Mouse (Mus musculus): ENCODE results near the gene Epo. TPM values are rescaled to one million over a fixed set of nuclear protein-coding genes. Genes with fewer than 3 reads are reported as not detected.
A peak's percentile ranks its signal among the peaks of the same experiment; 100 is the strongest.

Gene Epo
- polyA plus RNA-seq (2015; fragmentation: Nextera tagmentation; extraction: Ambion mirVana) = 0.20 TPM in 1 of 2 replicates, not detected in the other

DNA sequence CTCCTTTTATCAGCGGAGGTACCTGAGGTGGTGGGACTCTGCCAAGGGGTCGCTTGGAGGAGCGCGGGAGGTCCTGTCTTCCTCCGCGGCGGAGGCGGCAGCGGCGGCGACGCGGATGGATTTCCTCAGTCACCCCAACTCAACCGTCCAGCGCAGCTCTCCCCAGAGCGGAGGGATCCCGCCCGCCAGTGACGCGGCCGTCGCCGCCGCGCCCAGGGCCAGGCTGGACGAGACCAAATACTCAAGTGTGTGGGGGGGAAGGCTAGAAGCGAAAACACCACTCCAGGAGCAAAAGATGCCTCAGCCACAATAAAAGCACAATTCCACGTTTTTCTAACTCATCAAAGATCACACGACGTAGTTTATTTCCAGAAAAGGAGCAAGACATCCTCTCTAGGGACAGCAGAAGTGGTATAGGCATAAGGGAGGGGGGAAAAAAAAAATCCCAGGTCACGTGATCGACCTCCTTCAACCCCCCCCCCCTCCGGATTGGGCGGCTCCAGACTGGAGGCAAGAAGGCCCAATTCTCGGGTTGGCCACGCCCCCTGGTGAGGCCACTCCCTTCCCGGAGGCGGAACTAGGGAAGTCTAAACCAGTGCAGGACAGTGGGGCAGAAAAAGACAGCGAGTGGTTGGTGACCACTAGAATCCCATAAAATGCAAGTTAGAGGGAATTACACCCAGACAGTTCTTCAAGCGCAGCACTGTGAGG is at the start of gene Epo, which contains the start of gene Gnb2:
Gene Epo, minus strand, starts transcription at position 126 of the 711 bp plus-strand sequence.
Gene Gnb2, minus strand, starts transcription at position 394 of the 711 bp plus-strand sequence.
- peaks cover 7% of the 10 kb centered on the region; the same call in 1 of the 2 replicates for H3K4me1 ChIP-seq (replicated peaks; ENCODE audit: insufficient read depth, low read length)
- peak within 1 kb of the TSS; percentile 82 for H3K9ac ChIP-seq (ENCODE audit: low read depth, low read length)
- TF ChIP-seq CTCF (IDR thresholded peaks at IDR 0.05; ENCODE audit: low read depth) = peak; percentile 30; the same call in 1 of the 2 replicates
- peak within 1 kb of the TSS; percentile 95 for H3K27ac ChIP-seq
- H3K4me2 ChIP-seq (ENCODE audit: low read length) = peak within 1 kb of the TSS; percentile 98
- H3K27me3 ChIP-seq (ENCODE audit: insufficient read depth, low read length) = no peaks in the 10 kb centered on the region
- under 1% methylated on average over 37 of the region's 40 CpGs for WGBS
- H3K9me3 ChIP-seq (replicated peaks; ENCODE audit: low read length) = no peaks in the 10 kb centered on the region
- DNase-seq (ENCODE audit: low spot score) = peak; percentile 97
- H3K36me3 ChIP-seq (ENCODE audit: insufficient read depth, low read length) = peaks cover 15% of the 10 kb centered on the region
- peak; percentile 81 for ATAC-seq (replicated peaks; ENCODE audit: low FRiP score, low read depth)
- peak within 1 kb of the TSS; percentile 74 for H3K4me3 ChIP-seq (replicated peaks; ENCODE audit: low read depth, low read length)

DNA sequence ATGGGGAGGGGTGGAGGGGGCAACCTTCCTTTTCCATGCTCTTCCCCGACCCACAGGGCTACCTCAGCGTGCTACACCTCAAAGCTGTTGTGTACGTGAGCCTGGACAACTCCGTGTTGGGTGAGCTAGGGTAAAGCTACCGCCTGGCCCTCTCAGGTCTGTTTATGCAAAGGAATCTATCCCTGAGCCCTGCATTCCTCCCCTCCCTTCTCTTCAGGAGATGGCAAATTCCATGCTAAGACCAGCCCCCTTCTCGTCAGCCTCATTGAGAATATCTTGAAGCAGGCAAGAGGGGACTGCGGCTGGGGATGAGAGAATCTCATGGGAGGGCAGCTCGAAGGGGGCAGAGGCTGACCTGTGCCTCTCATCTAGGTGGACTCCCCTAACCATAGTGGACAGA is 49.7 kb upstream of the Epo start:
- 31% methylated on average over 8 of the region's 8 CpGs for WGBS
- Histone ChIP-seq H3K27me3 (ENCODE audit: insufficient read depth, low read length) (peaks cover 8% of the 10 kb centered on the region; the same call in 1 of the 2 replicates), H3K9me3 (replicated peaks; ENCODE audit: low read length) (no peaks in the 10 kb centered on the region), H3K27ac (no peak overlapping the region), H3K9ac (ENCODE audit: low read depth, low read length) (no peak overlapping the region), H3K4me3 (replicated peaks; ENCODE audit: low read depth, low read length) (no peak overlapping the region), H3K36me3 (ENCODE audit: insufficient read depth, low read length) (no peaks in the 10 kb centered on the region), H3K4me1 (replicated peaks; ENCODE audit: insufficient read depth, low read length) (no peaks in the 10 kb centered on the region), H3K4me2 (ENCODE audit: low read length) (no peak overlapping the region)
- no peak for TF ChIP-seq CTCF (IDR thresholded peaks at IDR 0.05; ENCODE audit: low read depth)
- DNase-seq (ENCODE audit: low spot score) (no peak), ATAC-seq (replicated peaks; ENCODE audit: low FRiP score, low read depth) (no peak)

DNA sequence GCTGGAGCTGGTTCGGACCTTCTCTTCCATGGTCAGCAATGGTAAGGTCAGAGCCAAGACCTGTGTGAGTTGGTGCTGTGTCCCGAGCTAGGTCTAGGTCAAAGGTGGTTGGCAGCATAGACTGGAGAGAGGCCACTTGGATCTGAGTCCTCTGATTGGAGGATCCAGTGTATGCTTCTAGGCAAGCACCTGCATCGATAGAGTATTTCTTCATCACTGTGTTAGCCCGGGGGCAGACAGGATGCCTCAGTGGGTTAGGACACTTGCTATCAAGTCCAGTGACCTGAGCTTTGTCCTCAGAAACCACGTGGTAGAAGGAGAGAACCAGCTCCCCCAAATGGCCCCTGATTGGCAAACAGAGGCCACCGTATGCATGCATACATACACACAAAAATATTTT is 47.2 kb upstream of the Epo start:
- H3K27ac ChIP-seq = no peak overlapping the region
- H3K4me1 ChIP-seq (replicated peaks; ENCODE audit: insufficient read depth, low read length) = no peaks in the 10 kb centered on the region
- DNase-seq (ENCODE audit: low spot score) = no peak
- H3K36me3 ChIP-seq (ENCODE audit: insufficient read depth, low read length) = no peaks in the 10 kb centered on the region
- 81% methylated on average over 6 of the region's 6 CpGs for WGBS
- no peak for TF ChIP-seq CTCF (IDR thresholded peaks at IDR 0.05; ENCODE audit: low read depth)
- no peak overlapping the region for H3K9ac ChIP-seq (ENCODE audit: low read depth, low read length)
- no peaks in the 10 kb centered on the region for H3K9me3 ChIP-seq (replicated peaks; ENCODE audit: low read length)
- peaks cover 8% of the 10 kb centered on the region; the same call in 1 of the 2 replicates for H3K27me3 ChIP-seq (ENCODE audit: insufficient read depth, low read length)
- no peak overlapping the region for H3K4me3 ChIP-seq (replicated peaks; ENCODE audit: low read depth, low read length)
- no peak for ATAC-seq (replicated peaks; ENCODE audit: low FRiP score, low read depth)
- H3K4me2 ChIP-seq (ENCODE audit: low read length) = no peak overlapping the region

DNA sequence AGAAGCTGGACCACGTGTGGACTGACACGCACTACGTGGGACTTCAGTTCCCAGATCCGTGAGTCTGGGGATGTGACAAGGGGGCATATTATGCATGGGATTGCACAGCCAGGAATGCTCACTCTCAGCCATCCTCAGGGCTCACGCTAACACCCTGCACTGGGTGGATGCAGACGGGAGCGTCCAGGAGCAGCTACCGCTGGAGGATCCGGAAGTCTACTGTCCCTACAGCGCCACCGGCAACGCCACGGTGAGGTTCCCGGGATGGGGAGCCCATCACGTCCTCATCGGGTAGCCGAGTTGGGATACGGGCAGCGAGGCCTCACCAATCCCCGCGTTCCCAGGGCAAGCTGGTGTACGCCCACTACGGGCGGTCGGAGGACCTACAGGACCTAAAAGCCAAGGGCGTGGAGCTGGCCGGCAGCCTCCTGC is 41.4 kb upstream of the Epo start:
- Histone ChIP-seq H3K4me2 (ENCODE audit: low read length) (peak overlapping the region; percentile 49), H3K27me3 (ENCODE audit: insufficient read depth, low read length) (no peaks in the 10 kb centered on the region), H3K27ac (no peak overlapping the region), H3K4me1 (replicated peaks; ENCODE audit: insufficient read depth, low read length) (peaks cover 5% of the 10 kb centered on the region; the same call in 1 of the 2 replicates), H3K36me3 (ENCODE audit: insufficient read depth, low read length) (no peaks in the 10 kb centered on the region), H3K9ac (ENCODE audit: low read depth, low read length) (no peak overlapping the region), H3K4me3 (replicated peaks; ENCODE audit: low read depth, low read length) (0 out of 2 replicates have a peak overlapping the region, but pooled peaks have one; percentile 13), H3K9me3 (replicated peaks; ENCODE audit: low read length) (no peaks in the 10 kb centered on the region)
- ATAC-seq (replicated peaks; ENCODE audit: low FRiP score, low read depth) = no peak; the same call in 1 of the 2 replicates
- DNase-seq (ENCODE audit: low spot score) = peak; percentile 18
- TF ChIP-seq CTCF (IDR thresholded peaks at IDR 0.05; ENCODE audit: low read depth) = peak; percentile 48
- 4% methylated on average over 27 of the region's 27 CpGs for WGBS

DNA sequence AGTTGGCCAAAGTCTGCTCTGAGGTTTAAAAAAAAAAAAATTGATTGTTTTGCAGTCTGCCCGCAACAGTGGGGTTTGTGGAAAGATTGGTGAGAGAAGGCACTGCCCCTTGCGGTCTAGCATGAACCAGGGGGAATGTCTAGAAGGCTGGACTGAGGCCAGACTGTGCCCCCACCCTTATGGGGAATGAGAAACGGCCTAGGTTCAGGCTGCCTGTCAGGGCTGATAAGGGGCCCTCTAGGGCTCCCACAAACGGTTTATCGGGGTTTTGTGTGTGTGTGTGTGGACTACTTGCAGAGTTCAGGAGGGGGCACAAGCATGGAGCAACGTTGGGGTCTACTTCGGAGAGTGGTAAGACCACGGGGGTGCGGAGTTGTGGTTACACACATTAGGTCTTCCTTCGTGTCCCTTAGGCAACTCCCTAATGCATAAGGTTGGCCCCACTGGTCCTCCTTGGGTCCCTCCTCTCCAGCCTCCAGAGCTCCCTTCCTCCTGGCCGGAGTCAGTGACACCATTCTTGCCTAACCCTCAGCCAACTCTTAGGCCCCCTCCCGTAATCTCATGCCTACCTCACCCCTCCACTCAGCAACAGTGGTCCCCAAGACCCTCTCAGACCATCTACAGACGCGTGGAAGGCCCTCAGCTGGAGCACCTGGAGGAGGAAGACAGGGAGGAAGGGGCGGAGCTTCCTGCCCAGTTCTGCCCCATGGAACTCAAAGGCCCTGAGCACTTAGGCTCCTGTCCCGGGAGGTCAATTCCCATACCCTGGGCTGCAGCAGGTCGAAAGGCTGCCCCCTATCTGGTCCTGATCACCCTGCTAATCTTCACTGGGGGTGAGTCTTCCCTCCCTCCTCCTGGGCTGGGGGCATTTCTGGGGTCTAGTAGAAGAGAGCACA is 37.9 kb upstream of the Epo start:
- Histone ChIP-seq H3K9ac (ENCODE audit: low read depth, low read length) (no peak overlapping the region), H3K27me3 (ENCODE audit: insufficient read depth, low read length) (no peaks in the 10 kb centered on the region), H3K4me3 (replicated peaks; ENCODE audit: low read depth, low read length) (no peak overlapping the region), H3K4me1 (replicated peaks; ENCODE audit: insufficient read depth, low read length) (peaks cover 5% of the 10 kb centered on the region; the same call in 1 of the 2 replicates), H3K36me3 (ENCODE audit: insufficient read depth, low read length) (no peaks in the 10 kb centered on the region), H3K9me3 (replicated peaks; ENCODE audit: low read length) (no peaks in the 10 kb centered on the region), H3K4me2 (ENCODE audit: low read length) (no peak overlapping the region), H3K27ac (no peak overlapping the region)
- DNase-seq (ENCODE audit: low spot score) (no peak), ATAC-seq (replicated peaks; ENCODE audit: low FRiP score, low read depth) (no peak)
- no peak for TF ChIP-seq CTCF (IDR thresholded peaks at IDR 0.05; ENCODE audit: low read depth)
- 80% methylated on average over 17 of the region's 17 CpGs for WGBS

DNA sequence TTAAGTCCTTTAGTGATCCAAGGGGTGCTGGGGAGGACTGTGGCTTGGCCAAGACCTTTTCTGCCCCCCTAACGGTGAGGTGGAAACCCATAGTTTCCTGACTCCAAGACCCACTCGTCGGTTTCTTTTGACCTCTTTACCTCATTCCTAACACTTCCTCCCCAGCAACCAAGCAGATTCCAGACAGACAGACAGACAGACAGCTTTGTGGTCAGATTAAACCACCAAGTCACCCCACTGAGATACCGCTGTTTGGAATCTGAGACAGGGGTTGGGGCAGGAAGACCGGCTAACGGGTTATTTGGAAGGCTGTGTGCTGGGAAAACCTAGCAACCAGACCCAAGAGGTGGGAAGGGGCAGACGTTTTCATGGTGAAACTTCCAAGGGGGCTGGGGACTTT is 37.1 kb upstream of the Epo start:
- no peak for TF ChIP-seq CTCF (IDR thresholded peaks at IDR 0.05; ENCODE audit: low read depth)
- H3K9me3 ChIP-seq (replicated peaks; ENCODE audit: low read length) = no peaks in the 10 kb centered on the region
- H3K27me3 ChIP-seq (ENCODE audit: insufficient read depth, low read length) = no peaks in the 10 kb centered on the region
- H3K4me1 ChIP-seq (replicated peaks; ENCODE audit: insufficient read depth, low read length) = peaks cover 5% of the 10 kb centered on the region; the same call in 1 of the 2 replicates
- H3K4me2 ChIP-seq (ENCODE audit: low read length) = no peak overlapping the region
- no peak for DNase-seq (ENCODE audit: low spot score)
- no peaks in the 10 kb centered on the region for H3K36me3 ChIP-seq (ENCODE audit: insufficient read depth, low read length)
- H3K9ac ChIP-seq (ENCODE audit: low read depth, low read length) = no peak overlapping the region
- H3K4me3 ChIP-seq (replicated peaks; ENCODE audit: low read depth, low read length) = no peak overlapping the region
- no peak overlapping the region for H3K27ac ChIP-seq
- 42% methylated on average over 7 of the region's 7 CpGs for WGBS
- ATAC-seq (replicated peaks; ENCODE audit: low FRiP score, low read depth) = no peak
